Mouse (Mus musculus): ENCODE measurements around the gene Fam84a. TPM values are rescaled to one million over a fixed set of nuclear protein-coding genes. Genes with fewer than 3 reads are reported as not detected.

Gene Fam84a
- 0.37 and 0.45 TPM in 2 replicates for polyA plus RNA-seq (2012; rRNA removed)

GRCm38 (mm10) chr12:14151921-14152320 is at the start of gene Fam84a:
Gene Fam84a, minus strand, starts transcription at chr12:14152054.

All from liver, embryonic 14 days (tissue).